In the genomic region with DNA sequence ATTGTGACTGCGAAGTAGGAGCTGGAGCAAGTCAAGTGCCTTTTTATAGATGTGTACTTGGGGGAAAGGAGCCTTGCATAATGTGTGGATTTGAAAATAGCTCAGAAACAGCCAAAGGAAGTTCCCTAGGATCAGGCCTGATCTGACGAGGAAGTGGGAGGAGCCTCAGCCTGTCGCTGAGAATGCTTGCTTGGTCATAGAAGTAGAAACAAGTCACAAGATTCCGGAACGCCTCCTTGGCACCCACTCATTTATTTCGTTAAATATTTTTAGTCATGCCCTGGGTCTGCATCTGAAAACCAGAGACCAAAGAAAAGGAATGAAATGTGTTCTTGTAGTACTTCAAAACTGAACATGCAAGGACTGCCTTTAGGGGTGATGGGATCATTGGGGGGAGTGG, we compare ENCODE assay signal across 8 mouse cellular contexts. TPM values are rescaled to one million over a fixed set of nuclear protein-coding genes. Genes with fewer than 3 reads are reported as not detected.
DNase-seq lines count a peak whose midpoint lies in the region; ATAC-seq and TF ChIP-seq lines count a peak whose summit lies in the region.

No protein-coding gene starts in this region.

- H3K27ac ChIP-seq in embryonic facial prominence, embryonic 13.5 days, result peak overlapping the region; percentile 94
- H3K27ac ChIP-seq in heart, embryonic 10.5 days, result peak overlapping the region; percentile 97
- peak overlapping the region; percentile 97 for H3K27ac ChIP-seq in liver, postnatal 0 days (ENCODE audit: low read depth)
- H3K27ac ChIP-seq in neural tube, embryonic 13.5 days (replicated peaks), result peak overlapping the region; percentile 91

- no peak overlapping the region for H3K9ac ChIP-seq in embryonic facial prominence, embryonic 13.5 days
- H3K9ac ChIP-seq in liver, postnatal 0 days (replicated peaks), result peak overlapping the region; percentile 5
- no peak overlapping the region for H3K9ac ChIP-seq in neural tube, embryonic 13.5 days

- no peaks in the 10 kb centered on the region for H3K27me3 ChIP-seq in embryonic facial prominence, embryonic 13.5 days
- H3K27me3 ChIP-seq in heart, embryonic 10.5 days (ENCODE audit: insufficient read depth, poor library complexity, severe bottlenecking), result no peaks in the 10 kb centered on the region
- no peaks in the 10 kb centered on the region for H3K27me3 ChIP-seq in liver, postnatal 0 days (ENCODE audit: insufficient read depth, low read length)
- no peaks in the 10 kb centered on the region for H3K27me3 ChIP-seq in neural tube, embryonic 13.5 days

- DNase-seq in CD4-positive helper T cell, adult 2 months (ENCODE audit: low read depth, low spot score), result peak; percentile 90
- peak; percentile 47 for DNase-seq in MN1 (ENCODE audit: low spot score)
- DNase-seq in heart, embryonic 10.5 days (ENCODE audit: low spot score), result no peak
- peak; percentile 93 to 95 for DNase-seq in kidney, adult 8-10 months
- DNase-seq in liver, postnatal 0 days, result peak; percentile 73
- DNase-seq in layer of hippocampus, postnatal 25 days (ENCODE audit: extremely low spot score in 1 of 2, low spot score in 1 of 2), result no peak

- WGBS in embryonic facial prominence, embryonic 13.5 days, result 47% methylated on average over 6 of the region's 6 CpGs
- WGBS in heart, embryonic 10.5 days, result 43% methylated on average over 6 of the region's 6 CpGs
- 13% methylated on average over 6 of the region's 6 CpGs for WGBS in liver, postnatal 0 days (ENCODE audit: insufficient replicate concordance)
- 55% methylated on average over 6 of the region's 6 CpGs for WGBS in neural tube, embryonic 13.5 days

- peak overlapping the region; percentile 77 for H3K4me2 ChIP-seq in embryonic facial prominence, embryonic 13.5 days
- H3K4me2 ChIP-seq in liver, postnatal 0 days (ENCODE audit: low read depth, low read length), result peak overlapping the region; percentile 79
- peak overlapping the region; percentile 80 for H3K4me2 ChIP-seq in neural tube, embryonic 13.5 days

- no peak for ATAC-seq in embryonic facial prominence, embryonic 13.5 days (ENCODE audit: insufficient number of reproducible peaks, insufficient read depth, low FRiP score, low TSS enrichment, low read depth)
- ATAC-seq in liver, postnatal 0 days, result peak; percentile 16
- ATAC-seq in neural tube, embryonic 13.5 days (ENCODE audit: low read depth), result no peak

- no peak for TF ChIP-seq CTCF in liver, postnatal 0 days (IDR thresholded peaks at IDR 0.05; ENCODE audit: low read depth)

- H3K4me3 ChIP-seq in embryonic facial prominence, embryonic 13.5 days, result peak overlapping the region; percentile 56
- peak overlapping the region; percentile 65 for H3K4me3 ChIP-seq in heart, embryonic 10.5 days
- H3K4me3 ChIP-seq in liver, postnatal 0 days (ENCODE audit: low read depth, low read length), result peak overlapping the region; percentile 60
- peak overlapping the region; percentile 54 for H3K4me3 ChIP-seq in neural tube, embryonic 13.5 days

- no peaks in the 10 kb centered on the region for H3K9me3 ChIP-seq in embryonic facial prominence, embryonic 13.5 days
- no peaks in the 10 kb centered on the region for H3K9me3 ChIP-seq in heart, embryonic 10.5 days
- H3K9me3 ChIP-seq in liver, postnatal 0 days (ENCODE audit: low read length), result no peaks in the 10 kb centered on the region
- H3K9me3 ChIP-seq in neural tube, embryonic 13.5 days, result no peaks in the 10 kb centered on the region

- peaks cover 47% of the 10 kb centered on the region for H3K36me3 ChIP-seq in embryonic facial prominence, embryonic 13.5 days
- peaks cover 31% of the 10 kb centered on the region for H3K36me3 ChIP-seq in heart, embryonic 10.5 days
- H3K36me3 ChIP-seq in liver, postnatal 0 days (replicated peaks; ENCODE audit: insufficient read depth, low read length), result peaks cover 14% of the 10 kb centered on the region; the same call in 1 of the 2 replicates
- H3K36me3 ChIP-seq in neural tube, embryonic 13.5 days, result peaks cover 28% of the 10 kb centered on the region

- TF ChIP-seq EP300 in liver, postnatal 0 days (IDR thresholded peaks at IDR 0.05; ENCODE audit: low read depth), result no peak

- peaks cover 51% of the 10 kb centered on the region for H3K4me1 ChIP-seq in embryonic facial prominence, embryonic 13.5 days
- peaks cover 91% of the 10 kb centered on the region for H3K4me1 ChIP-seq in heart, embryonic 10.5 days
- peaks cover 31% of the 10 kb centered on the region for H3K4me1 ChIP-seq in liver, postnatal 0 days (ENCODE audit: insufficient read depth)
- peaks cover 50% of the 10 kb centered on the region for H3K4me1 ChIP-seq in neural tube, embryonic 13.5 days (replicated peaks)

RNA-seq across cellular contexts. Expression of a gene that starts 8.3 kb away (rescaled TPM):
- 5.7 and 6.0 TPM in 2 replicates for polyA plus RNA-seq in embryonic facial prominence, embryonic 13.5 days (2015; fragmentation: Nextera tagmentation; extraction: Ambion mirVana)
- 3.2 and 3.8 TPM in 2 replicates for polyA plus RNA-seq in heart, embryonic 10.5 days (2016; fragmentation: Nextera tagmentation; extraction: Ambion mirVana)
- polyA plus RNA-seq in liver, postnatal 0 days (2015; fragmentation: Nextera tagmentation; extraction: Ambion mirVana), result 1.3 and 1.4 TPM in 2 replicates
- 8.4 and 8.9 TPM in 2 replicates for polyA plus RNA-seq in neural tube, embryonic 13.5 days (2015; fragmentation: Nextera tagmentation; extraction: Ambion mirVana)
- 10 to 100 TPM; 28.9 to 34.4 TPM for total RNA-seq in layer of hippocampus, postnatal 25 days (2021)

RNA-seq across cellular contexts. Expression of a gene that starts 57.9 kb away (rescaled TPM):
- 4.6 and 4.7 TPM in 2 replicates for polyA plus RNA-seq in embryonic facial prominence, embryonic 13.5 days (2015; fragmentation: Nextera tagmentation; extraction: Ambion mirVana)
- polyA plus RNA-seq in heart, embryonic 10.5 days (2016; fragmentation: Nextera tagmentation; extraction: Ambion mirVana), result 5.5 and 5.8 TPM in 2 replicates
- polyA plus RNA-seq in liver, postnatal 0 days (2015; fragmentation: Nextera tagmentation; extraction: Ambion mirVana), result 0.79 and 0.87 TPM in 2 replicates
- 17.1 and 19.7 TPM in 2 replicates for polyA plus RNA-seq in neural tube, embryonic 13.5 days (2015; fragmentation: Nextera tagmentation; extraction: Ambion mirVana)
- total RNA-seq in layer of hippocampus, postnatal 25 days (2021), result 10 to 100 TPM; 82.9 to 86.4 TPM

RNA-seq across cellular contexts. Expression of a gene that starts 58.9 kb away (rescaled TPM):
- polyA plus RNA-seq in embryonic facial prominence, embryonic 13.5 days (2015; fragmentation: Nextera tagmentation; extraction: Ambion mirVana), result 40.1 and 42.4 TPM in 2 replicates
- 41.0 and 52.7 TPM in 2 replicates for polyA plus RNA-seq in heart, embryonic 10.5 days (2016; fragmentation: Nextera tagmentation; extraction: Ambion mirVana)
- 13.4 and 14.7 TPM in 2 replicates for polyA plus RNA-seq in liver, postnatal 0 days (2015; fragmentation: Nextera tagmentation; extraction: Ambion mirVana)
- 30.2 and 31.9 TPM in 2 replicates for polyA plus RNA-seq in neural tube, embryonic 13.5 days (2015; fragmentation: Nextera tagmentation; extraction: Ambion mirVana)
- total RNA-seq in layer of hippocampus, postnatal 25 days (2021), result 10 to 100 TPM; 32.6 to 32.9 TPM

Comparison
In these comparisons a context has a peak if more than half of its experiments do, and no peak if none do; other contexts are left out.
1. DNase-seq: peak in CD4-positive helper T cell, adult 2 months (single experiment), MN1 (single experiment), kidney, adult 8-10 months (2 of 2) and liver, postnatal 0 days (single experiment); none in heart, embryonic 10.5 days (single experiment) and layer of hippocampus, postnatal 25 days (0 of 2).
2. Peak in every context shown above with its lines, with median percentiles within 50 percentile points of each other: H3K27ac ChIP-seq, H3K4me2 ChIP-seq and H3K4me3 ChIP-seq.